Mouse (Mus musculus) liver, embryonic 14.5 days (tissue): ENCODE data around the gene Tmem135.

Experiments
- CTCF ChIP-seq: IDR thresholded peaks from 2 replicates; pipeline ENCODE4 v1.5.1; 2016; ENCODE audit warnings: antibody characterized with exemption, low read depth, control low read depth
- EP300 ChIP-seq: IDR thresholded peaks from 2 replicates; pipeline ENCODE4 v1.6.1; 2016; ENCODE audit warnings: antibody characterized with exemption, low read depth

DNA sequence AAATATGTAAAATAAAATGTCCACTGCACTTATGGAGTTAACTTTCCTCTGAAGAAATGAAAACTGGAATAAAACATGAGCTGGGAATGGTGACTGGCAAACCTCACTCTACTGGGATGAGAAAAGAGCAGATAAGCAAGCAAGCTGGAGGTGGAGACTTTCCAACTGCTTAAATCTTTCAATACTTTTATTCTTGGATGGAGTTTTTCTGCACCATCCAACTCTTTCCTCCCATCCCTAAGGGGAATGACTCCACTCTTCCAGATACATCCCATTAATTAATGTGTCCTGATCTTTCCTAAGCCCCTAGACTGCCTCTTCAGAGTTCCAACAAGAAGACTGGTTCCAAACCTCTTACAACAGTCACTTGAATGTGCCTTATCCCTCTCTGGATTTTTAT lies 143.1 kb downstream of the Tmem135 start:
- no peak for TF ChIP-seq CTCF
- no peak for TF ChIP-seq EP300
